Mouse (Mus musculus) small intestine, adult 2 months (tissue): ENCODE data around the gene Agfg1.

Source experiments
- CTCF ChIP-seq: fragments of 200-500 bp; IDR thresholded peaks from 2 replicates; pipeline ENCODE4 v1.5.1; 2012; ENCODE audit warnings: low read depth, mild to moderate bottlenecking, control low read depth, inconsistent platforms, low read length, moderate library complexity, mixed read lengths; ENCODE audit not compliant: insufficient replicate concordance, insufficient read length; ENCODE audit errors: extremely low read depth
- POLR2A ChIP-seq: fragments of 200-500 bp; IDR thresholded peaks from 2 replicates; pipeline ENCODE4 v1.6.1; 2012; ENCODE audit warnings: low read depth, mild to moderate bottlenecking, control low read depth, inconsistent platforms, low read length, moderate library complexity

- no peak for TF ChIP-seq POLR2A
- no peak for TF ChIP-seq CTCF
These were observed 109.3 kb downstream of the Agfg1 start for GRCm38 (mm10) chr1:82948601-82949000.
